26 mouse cellular contexts compared by ENCODE assay signal in the genomic region with DNA sequence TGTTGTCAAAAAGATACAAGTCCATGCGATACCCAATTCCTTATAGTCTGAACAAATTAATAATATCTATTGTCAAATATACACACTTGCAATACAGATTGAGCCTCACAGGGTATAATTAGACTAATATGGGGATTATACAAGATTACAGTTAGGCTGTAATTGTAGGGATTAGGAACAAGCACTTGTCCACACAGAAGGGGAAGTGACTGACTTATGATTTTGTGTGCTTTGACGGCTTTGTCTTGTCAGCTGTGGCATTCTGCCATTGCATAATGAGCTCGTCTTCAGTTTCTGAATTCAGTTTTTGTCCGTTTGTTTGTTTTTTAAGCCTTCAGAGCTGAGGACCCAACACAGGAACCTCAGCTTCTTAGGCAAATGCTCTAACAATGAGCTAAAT. TPM values are rescaled to one million over a fixed set of nuclear protein-coding genes. Genes with fewer than 3 reads are reported as not detected.
A peak's percentile ranks its signal among the peaks of the same experiment; 100 is the strongest.
DNase-seq lines count a peak whose midpoint lies in the region; ATAC-seq and TF ChIP-seq lines count a peak whose summit lies in the region.
"Had no signal": no experiment of that assay in that cellular context is flagged by ENCODE, and none has a peak within 500 bp of the region (broad histone marks: within the 10 kb centered on the region; RNA-seq: fewer than 3 reads in every experiment).

No protein-coding gene starts in this region.

- 57% methylated on average over 4 of the region's 4 CpGs for WGBS in forebrain, embryonic 14.5 days
- WGBS in forebrain, postnatal 0 days = 32% methylated on average over 4 of the region's 4 CpGs
- WGBS in heart, embryonic 12.5 days = 82% methylated on average over 4 of the region's 4 CpGs

- H3K9ac ChIP-seq in forebrain, embryonic 14.5 days (ENCODE audit: low read length) = no peak overlapping the region
- no peak overlapping the region for H3K9ac ChIP-seq in forebrain, postnatal 0 days
- H3K9ac ChIP-seq in heart, embryonic 12.5 days = no peak overlapping the region
- H3K9ac ChIP-seq: heart, embryonic 15.5 days; hindbrain, embryonic 13.5 days; limb, embryonic 13.5 days; liver, embryonic 14.5 days; lung, embryonic 15.5 days; neural tube, embryonic 12.5 days had no signal

- DNase-seq in forebrain, embryonic 14.5 days (ENCODE audit: low spot score) = peak; percentile 20
- no peak for DNase-seq in forebrain, postnatal 0 days
- DNase-seq in lung, postnatal 36 days = peak; percentile 41
- DNase-seq in lung, postnatal 14 days = no peak
- DNase-seq in brain, embryonic 14.5 days (ENCODE audit: low read depth) = peak; percentile 31
- DNase-seq in heart, postnatal 36 days = no peak
- DNase-seq: adrenal gland, postnatal 14 days; cerebellum, adult 2 months; cerebellum, postnatal 25 days; gastrocnemius, postnatal 10 days; kidney, adult 9 months; kidney, postnatal 14 days; thymus, postnatal 14 days had no signal

- no peaks in the 10 kb centered on the region for H3K27me3 ChIP-seq in forebrain, embryonic 14.5 days (replicated peaks; ENCODE audit: control insufficient read depth, insufficient read depth, low read length)
- no peaks in the 10 kb centered on the region for H3K27me3 ChIP-seq in forebrain, postnatal 0 days (ENCODE audit: insufficient read depth, low read length)
- no peaks in the 10 kb centered on the region for H3K27me3 ChIP-seq in heart, embryonic 12.5 days (replicated peaks)
- H3K27me3 ChIP-seq: heart, embryonic 15.5 days; hindbrain, embryonic 13.5 days; limb, embryonic 13.5 days; lung, embryonic 15.5 days; neural tube, embryonic 12.5 days had no signal

- peaks cover 8% of the 10 kb centered on the region for H3K36me3 ChIP-seq in forebrain, embryonic 14.5 days (ENCODE audit: control insufficient read depth, insufficient read depth, low read length)
- H3K36me3 ChIP-seq in forebrain, postnatal 0 days (ENCODE audit: insufficient read depth) = peaks cover 12% of the 10 kb centered on the region; the same call in 1 of the 2 replicates
- H3K36me3 ChIP-seq in heart, embryonic 12.5 days = peaks cover 21% of the 10 kb centered on the region

- ATAC-seq in forebrain, embryonic 14.5 days = no peak
- ATAC-seq in forebrain, postnatal 0 days = no peak
- ATAC-seq in megakaryocyte progenitor cell, adult 5-6 weeks (replicated peaks; ENCODE audit: poor library complexity) = peak; percentile 56
- ATAC-seq in heart, embryonic 12.5 days (ENCODE audit: insufficient number of reproducible peaks, low FRiP score) = no peak
- ATAC-seq: intestine, postnatal 0 days; midbrain, embryonic 16.5 days had no signal

- no peak for TF ChIP-seq POLR2A in brain, embryonic 14.5 days (IDR thresholded peaks at IDR 0.05; ENCODE audit: borderline replicate concordance, extremely low read depth, insufficient read depth, insufficient read length, poor library complexity, severe bottlenecking)

- intact Hi-C loops in heart, postnatal 36 days (cut with DNase I) = no loop called here

- H3K27ac ChIP-seq in forebrain, embryonic 14.5 days (ENCODE audit: low read depth, low read length) = no peak overlapping the region
- no peak overlapping the region for H3K27ac ChIP-seq in forebrain, postnatal 0 days (ENCODE audit: low read depth, low read length)
- no peak overlapping the region for H3K27ac ChIP-seq in heart, embryonic 12.5 days (ENCODE audit: poor library complexity, severe bottlenecking)
- H3K27ac ChIP-seq: heart, embryonic 15.5 days; hindbrain, embryonic 13.5 days; left cerebral cortex, adult 2 months; limb, embryonic 13.5 days; liver, embryonic 14.5 days; lung, embryonic 15.5 days; neural tube, embryonic 12.5 days had no signal

- TF ChIP-seq CTCF in forebrain, postnatal 0 days (IDR thresholded peaks at IDR 0.05; ENCODE audit: low read depth) = no peak
- no peak for TF ChIP-seq CTCF in brain, embryonic 14.5 days (IDR thresholded peaks at IDR 0.05; ENCODE audit: borderline replicate concordance, extremely low read depth, insufficient read depth, insufficient read length)

- H3K4me2 ChIP-seq in forebrain, embryonic 14.5 days (ENCODE audit: low read length) = no peak overlapping the region
- no peak overlapping the region for H3K4me2 ChIP-seq in forebrain, postnatal 0 days (ENCODE audit: low read depth)
- H3K4me2 ChIP-seq in heart, embryonic 12.5 days = no peak overlapping the region
- H3K4me2 ChIP-seq: heart, embryonic 15.5 days; hindbrain, embryonic 13.5 days; limb, embryonic 13.5 days; lung, embryonic 15.5 days; midbrain, embryonic 11.5 days; neural tube, embryonic 12.5 days had no signal

- no peak overlapping the region for H3K4me3 ChIP-seq in forebrain, embryonic 14.5 days (ENCODE audit: low read depth, low read length)
- no peak overlapping the region for H3K4me3 ChIP-seq in forebrain, postnatal 0 days (ENCODE audit: low read depth, low read length)
- H3K4me3 ChIP-seq in heart, embryonic 12.5 days = no peak overlapping the region
- H3K4me3 ChIP-seq: heart, embryonic 15.5 days; hindbrain, embryonic 13.5 days; left cerebral cortex, adult 2 months; limb, embryonic 13.5 days; lung, embryonic 15.5 days; myocyte; neural tube, embryonic 12.5 days had no signal

- H3K9me3 ChIP-seq in forebrain, embryonic 14.5 days (replicated peaks; ENCODE audit: control insufficient read depth, low read length) = no peaks in the 10 kb centered on the region
- no peaks in the 10 kb centered on the region for H3K9me3 ChIP-seq in forebrain, postnatal 0 days (ENCODE audit: low read length)
- H3K9me3 ChIP-seq in heart, embryonic 12.5 days (replicated peaks) = no peaks in the 10 kb centered on the region
- H3K9me3 ChIP-seq: heart, embryonic 15.5 days; hindbrain, embryonic 13.5 days; limb, embryonic 13.5 days; lung, embryonic 15.5 days; neural tube, embryonic 12.5 days had no signal

- no peaks in the 10 kb centered on the region for H3K4me1 ChIP-seq in forebrain, embryonic 14.5 days (ENCODE audit: control insufficient read depth, insufficient read depth, low read length)
- no peaks in the 10 kb centered on the region for H3K4me1 ChIP-seq in forebrain, postnatal 0 days (ENCODE audit: insufficient read depth)
- H3K4me1 ChIP-seq in heart, embryonic 12.5 days (replicated peaks) = peaks cover 18% of the 10 kb centered on the region
- H3K4me1 ChIP-seq: hindbrain, embryonic 13.5 days; neural tube, embryonic 12.5 days had no signal

RNA-seq across cellular contexts. Expression of a gene that starts 24.7 kb away (rescaled TPM):
- polyA plus RNA-seq in forebrain, embryonic 14.5 days (2014; fragmentation: Nextera tagmentation; extraction: Ambion mirVana) = 5.8 and 9.1 TPM in 2 replicates
- 21.4 and 23.5 TPM in 2 replicates for total RNA-seq in forebrain, postnatal 0 days (2014; rRNA removed)
- 9.3 and 9.9 TPM in 2 replicates for polyA plus RNA-seq in forebrain, postnatal 0 days (2015; fragmentation: Nextera tagmentation; extraction: Ambion mirVana)
- polyA plus RNA-seq in brain, embryonic 14.5 days (2012; rRNA removed) = 31.4 and 45.2 TPM in 2 replicates
- 122 and 178 TPM in 2 replicates for total RNA-seq in megakaryocyte progenitor cell, adult 5-6 weeks (2015)
- 208 and 211 TPM in 2 replicates for total RNA-seq in megakaryocyte progenitor cell, adult 5-6 weeks (2017)
- 10 to 100 TPM in 1 of 2 experiments, 1 to 10 TPM in 1; 9.1 to 17.7 TPM for total RNA-seq in heart, postnatal 36 days (2021)
- polyA plus RNA-seq in heart, embryonic 12.5 days (2016; fragmentation: Nextera tagmentation; extraction: Ambion mirVana) = 22.3 and 26.1 TPM in 2 replicates

RNA-seq across cellular contexts. Expression of a gene that starts 30.4 kb away (rescaled TPM):
- 243 and 301 TPM in 2 replicates for polyA plus RNA-seq in forebrain, embryonic 14.5 days (2014; fragmentation: Nextera tagmentation; extraction: Ambion mirVana)
- 137 and 148 TPM in 2 replicates for total RNA-seq in forebrain, postnatal 0 days (2014; rRNA removed)
- polyA plus RNA-seq in forebrain, postnatal 0 days (2015; fragmentation: Nextera tagmentation; extraction: Ambion mirVana) = 261 and 281 TPM in 2 replicates
- 184 and 218 TPM in 2 replicates for polyA plus RNA-seq in brain, embryonic 14.5 days (2012; rRNA removed)
- 239 and 257 TPM in 2 replicates for total RNA-seq in megakaryocyte progenitor cell, adult 5-6 weeks (2015)
- 65.6 and 86.1 TPM in 2 replicates for total RNA-seq in megakaryocyte progenitor cell, adult 5-6 weeks (2017)
- total RNA-seq in heart, postnatal 36 days (2021) = 100 to 1,000 TPM; 508 to 532 TPM
- polyA plus RNA-seq in heart, embryonic 12.5 days (2016; fragmentation: Nextera tagmentation; extraction: Ambion mirVana) = 298 and 324 TPM in 2 replicates

RNA-seq across cellular contexts. Expression of a gene that starts 30.6 kb away (rescaled TPM):
- 32.0 and 49.5 TPM in 2 replicates for polyA plus RNA-seq in forebrain, embryonic 14.5 days (2014; fragmentation: Nextera tagmentation; extraction: Ambion mirVana)
- total RNA-seq in forebrain, postnatal 0 days (2014; rRNA removed) = 67.0 and 69.4 TPM in 2 replicates
- 49.4 and 53.9 TPM in 2 replicates for polyA plus RNA-seq in forebrain, postnatal 0 days (2015; fragmentation: Nextera tagmentation; extraction: Ambion mirVana)
- 79.9 and 89.6 TPM in 2 replicates for polyA plus RNA-seq in brain, embryonic 14.5 days (2012; rRNA removed)
- total RNA-seq in megakaryocyte progenitor cell, adult 5-6 weeks (2015) = 39.7 and 43.8 TPM in 2 replicates
- 38.2 and 39.8 TPM in 2 replicates for total RNA-seq in megakaryocyte progenitor cell, adult 5-6 weeks (2017)
- total RNA-seq in heart, postnatal 36 days (2021) = 10 to 100 TPM; 10.5 to 11.5 TPM
- 30.1 and 36.1 TPM in 2 replicates for polyA plus RNA-seq in heart, embryonic 12.5 days (2016; fragmentation: Nextera tagmentation; extraction: Ambion mirVana)

RNA-seq across cellular contexts. Expression of a gene that starts 47.4 kb away (rescaled TPM):
- 1.9 and 2.0 TPM in 2 replicates for polyA plus RNA-seq in forebrain, embryonic 14.5 days (2014; fragmentation: Nextera tagmentation; extraction: Ambion mirVana)
- total RNA-seq in forebrain, postnatal 0 days (2014; rRNA removed) = 1.7 and 4.2 TPM in 2 replicates
- 3.6 and 4.1 TPM in 2 replicates for polyA plus RNA-seq in forebrain, postnatal 0 days (2015; fragmentation: Nextera tagmentation; extraction: Ambion mirVana)
- polyA plus RNA-seq in brain, embryonic 14.5 days (2012; rRNA removed) = 1.2 and 1.8 TPM in 2 replicates
- total RNA-seq in megakaryocyte progenitor cell, adult 5-6 weeks (2015) = 5.0 and 6.9 TPM in 2 replicates
- 10.5 and 12.6 TPM in 2 replicates for total RNA-seq in megakaryocyte progenitor cell, adult 5-6 weeks (2017)
- 1 to 10 TPM; 1.5 to 1.6 TPM for total RNA-seq in heart, postnatal 36 days (2021)
- 2.0 and 2.3 TPM in 2 replicates for polyA plus RNA-seq in heart, embryonic 12.5 days (2016; fragmentation: Nextera tagmentation; extraction: Ambion mirVana)

RNA-seq across cellular contexts. Expression of a gene that starts 52.8 kb away (rescaled TPM):
- polyA plus RNA-seq in forebrain, embryonic 14.5 days (2014; fragmentation: Nextera tagmentation; extraction: Ambion mirVana) = 7.5 and 9.4 TPM in 2 replicates
- total RNA-seq in forebrain, postnatal 0 days (2014; rRNA removed) = 8.6 and 10.8 TPM in 2 replicates
- 10.6 and 13.2 TPM in 2 replicates for polyA plus RNA-seq in forebrain, postnatal 0 days (2015; fragmentation: Nextera tagmentation; extraction: Ambion mirVana)
- 12.3 and 13.4 TPM in 2 replicates for polyA plus RNA-seq in brain, embryonic 14.5 days (2012; rRNA removed)
- 95.9 and 111 TPM in 2 replicates for total RNA-seq in megakaryocyte progenitor cell, adult 5-6 weeks (2015)
- 175 and 202 TPM in 2 replicates for total RNA-seq in megakaryocyte progenitor cell, adult 5-6 weeks (2017)
- 10 to 100 TPM; 16.9 to 20.6 TPM for total RNA-seq in heart, postnatal 36 days (2021)
- 7.8 and 8.9 TPM in 2 replicates for polyA plus RNA-seq in heart, embryonic 12.5 days (2016; fragmentation: Nextera tagmentation; extraction: Ambion mirVana)

Comparison
In these comparisons a context has a peak if more than half of its experiments do, and no peak if none do; other contexts are left out.
1. DNase-seq: peak in forebrain, embryonic 14.5 days (single experiment), lung, postnatal 36 days (single experiment) and brain, embryonic 14.5 days (single experiment); none in forebrain, postnatal 0 days (single experiment), lung, postnatal 14 days (single experiment) and heart, postnatal 36 days (0 of 2).